Mouse (Mus musculus) small intestine, adult 2 months (tissue): ENCODE measurements around the gene Sema4d.

ENCODE experiments used
- CTCF ChIP-seq: fragments of 200-500 bp; IDR thresholded peaks from 2 replicates; pipeline ENCODE4 v1.5.1; 2012; ENCODE audit warnings: low read depth, mild to moderate bottlenecking, control low read depth, inconsistent platforms, low read length, moderate library complexity, mixed read lengths; ENCODE audit not compliant: insufficient replicate concordance, insufficient read length; ENCODE audit errors: extremely low read depth
- POLR2A ChIP-seq: fragments of 200-500 bp; IDR thresholded peaks from 2 replicates; pipeline ENCODE4 v1.6.1; 2012; ENCODE audit warnings: low read depth, mild to moderate bottlenecking, control low read depth, inconsistent platforms, low read length, moderate library complexity

GRCm38 (mm10) chr13:51658094-51658493 lies 135.5 kb downstream of the Sema4d start:
- TF ChIP-seq POLR2A (no peak), CTCF (no peak)
